Mouse (Mus musculus) limb, embryonic 15.5 days (tissue): ENCODE data around the gene Gm13757. TPM values are rescaled to one million over a fixed set of nuclear protein-coding genes. Genes with fewer than 3 reads are reported as not detected.
"Not testable (repeated sequence)": the region's sequence is repeated elsewhere in the genome, so short reads cannot be mapped to it uniquely, and the experiment has no call there.

Source experiments
- ATAC-seq: fragments of 200-750 bp; cut with Nextera tagmentation; 2 replicates; pipeline ENCODE4 v1.8.0; 2017; ENCODE audit warnings: low read depth, moderate TSS enrichment; ENCODE audit not compliant: insufficient number of reproducible peaks, low FRiP score, low TSS enrichment
- H3K27ac ChIP-seq: fragments of 300-500 bp; sonication (generic); 2 replicates; pipeline ENCODE4 v1.5.1; 2015; ENCODE audit warnings: moderate library complexity, mild to moderate bottlenecking, inconsistent platforms
- H3K27me3 ChIP-seq: fragments of 300-500 bp; sonication (generic); 2 replicates; pipeline ENCODE4 v1.6.1; 2015; ENCODE audit warnings: inconsistent platforms
- H3K36me3 ChIP-seq: fragments of 300-500 bp; sonication (generic); 2 replicates; pipeline ENCODE4 v1.6.1; 2015; ENCODE audit warnings: inconsistent platforms
- H3K4me1 ChIP-seq: fragments of 300-500 bp; sonication (generic); 2 replicates; pipeline ENCODE4 v1.6.1; 2015; ENCODE audit warnings: inconsistent platforms
- H3K4me2 ChIP-seq: fragments of 300-500 bp; sonication (generic); 2 replicates; pipeline ENCODE4 v1.6.1; 2015; ENCODE audit warnings: mild to moderate bottlenecking, inconsistent platforms
- H3K4me3 ChIP-seq: fragments of 300-500 bp; sonication (generic); 2 replicates; pipeline ENCODE4 v1.5.1; 2015; ENCODE audit warnings: mild to moderate bottlenecking, inconsistent platforms
- H3K9ac ChIP-seq: fragments of 300-500 bp; sonication (generic); 2 replicates; pipeline ENCODE4 v1.6.1; 2015; ENCODE audit warnings: inconsistent platforms
- H3K9me3 ChIP-seq: fragments of 300-500 bp; sonication (generic); 2 replicates; pipeline ENCODE4 v1.6.1; 2016; ENCODE audit warnings: inconsistent platforms
- WGBS: fragments of 180-500 bp; shearing (Covaris S2); methylation state at CpG from one replicate; pipeline ENCODE4 v1.1.7; 2015; 5-methylcytosine and 5-hydroxymethylcytosine counted together
- polyA plus RNA-seq: library from polyadenylated mRNA; unstranded; fragments of >200 nt; fragmentation: Nextera tagmentation; extraction: Ambion mirVana; gene quantifications from 2 replicates; pipeline ENCODE4 v1.2.1, GENCODE M21; 2015

The Gm13757 gene
- polyA plus RNA-seq = not detected in 2 replicates

GRCm38 (mm10) chr2:88449031-88449430, at the start of gene Gm13757:
Gene Gm13757, minus strand, starts transcription at chr2:88449131.
- Histone ChIP-seq H3K9ac (no peak within 1 kb of the TSS), H3K27me3 (no peaks in the 10 kb centered on the region), H3K9me3 (no peaks in the 10 kb centered on the region), H3K4me3 (no peak within 1 kb of the TSS), H3K27ac (no peak within 1 kb of the TSS), H3K4me2 (no peak within 1 kb of the TSS), H3K4me1 (no peaks in the 10 kb centered on the region), H3K36me3 (no peaks in the 10 kb centered on the region)
- 89% methylated on average over 1 of the region's 1 CpGs for WGBS
- no peak for ATAC-seq

- Histone ChIP-seq H3K36me3 (no peaks in the 10 kb centered on the region), H3K9ac (no peak within 1 kb of the TSS), H3K4me1 (no peaks in the 10 kb centered on the region), H3K4me2 (no peak within 1 kb of the TSS), H3K27me3 (no peaks in the 10 kb centered on the region), H3K4me3 (no peak within 1 kb of the TSS), H3K9me3 (no peaks in the 10 kb centered on the region), H3K27ac (no peak within 1 kb of the TSS)
- 76% methylated on average over 2 of the region's 2 CpGs for WGBS
- no peak for ATAC-seq
Observed at GRCm38 (mm10) chr2:88493020-88493419, 44.1 kb upstream of the Gm13757 start, which contains the start of gene Olfr1185-ps1. Gene Olfr1185-ps1, plus strand, starts transcription at chr2:88493320.

- Histone ChIP-seq H3K4me2 (no peak within 1 kb of the TSS), H3K4me3 (no peak within 1 kb of the TSS), H3K9ac (no peak within 1 kb of the TSS), H3K27me3 (no peaks in the 10 kb centered on the region), H3K36me3 (no peaks in the 10 kb centered on the region), H3K9me3 (no peaks in the 10 kb centered on the region), H3K27ac (no peak within 1 kb of the TSS), H3K4me1 (no peaks in the 10 kb centered on the region)
- ATAC-seq = no peak
- WGBS = 83% methylated on average over 2 of the region's 2 CpGs
Observed at GRCm38 (mm10) chr2:88483298-88483697, 34.4 kb upstream of the Gm13757 start, which contains the start of gene Olfr1184. Gene Olfr1184, plus strand, starts transcription at chr2:88483598.

GRCm38 (mm10) chr2:88454567-88454966, 5.6 kb upstream of the Gm13757 start, which contains the start of gene Olfr1183:
Gene Olfr1183, plus strand, starts transcription at chr2:88454867.
- H3K27ac ChIP-seq, H3K4me2 ChIP-seq, H3K4me3 ChIP-seq, H3K9me3 ChIP-seq, H3K27me3 ChIP-seq, ATAC-seq, H3K4me1 ChIP-seq, H3K36me3 ChIP-seq, H3K9ac ChIP-seq: not testable (repeated sequence)
- 82% methylated on average over 1 of the region's 1 CpGs for WGBS

GRCm38 (mm10) chr2:88426071-88426470, 22.9 kb downstream of the Gm13757 start, which contains the start of gene Olfr1181:
Gene Olfr1181, minus strand, starts transcription at chr2:88426171.
- H3K4me3 ChIP-seq = no peak within 1 kb of the TSS
- no peak for ATAC-seq
- H3K4me1 ChIP-seq = no peaks in the 10 kb centered on the region
- no peaks in the 10 kb centered on the region for H3K27me3 ChIP-seq
- H3K9ac ChIP-seq = no peak within 1 kb of the TSS
- no peaks in the 10 kb centered on the region for H3K36me3 ChIP-seq
- H3K27ac ChIP-seq = no peak within 1 kb of the TSS
- no peak within 1 kb of the TSS for H3K4me2 ChIP-seq
- 77% methylated on average over 1 of the region's 1 CpGs for WGBS
- no peaks in the 10 kb centered on the region for H3K9me3 ChIP-seq

- no peaks in the 10 kb centered on the region for H3K27me3 ChIP-seq
- ATAC-seq = no peak
- WGBS = 75% methylated on average over 2 of the region's 2 CpGs
- H3K4me2 ChIP-seq = no peak within 1 kb of the TSS
- H3K36me3 ChIP-seq = no peaks in the 10 kb centered on the region
- H3K9me3 ChIP-seq = no peaks in the 10 kb centered on the region
- no peak within 1 kb of the TSS for H3K9ac ChIP-seq
- H3K4me1 ChIP-seq = no peaks in the 10 kb centered on the region
- no peak within 1 kb of the TSS for H3K4me3 ChIP-seq
- H3K27ac ChIP-seq = no peak within 1 kb of the TSS
Observed at GRCm38 (mm10) chr2:88419051-88419450, 29.9 kb downstream of the Gm13757 start, which contains the start of gene Olfr1180. Gene Olfr1180, minus strand, starts transcription at chr2:88419151.

- Histone ChIP-seq H3K36me3 (no peaks in the 10 kb centered on the region), H3K27me3 (no peaks in the 10 kb centered on the region), H3K4me2 (no peak within 1 kb of the TSS), H3K27ac (no peak within 1 kb of the TSS), H3K9me3 (no peaks in the 10 kb centered on the region), H3K4me3 (no peak within 1 kb of the TSS), H3K4me1 (no peaks in the 10 kb centered on the region), H3K9ac (no peak within 1 kb of the TSS)
- ATAC-seq = no peak
- 70% methylated on average over 3 of the region's 3 CpGs for whole genome bisulfite sequencing
Observed at GRCm38 (mm10) chr2:88406353-88406752, 42.6 kb downstream of the Gm13757 start, which contains the start of gene Olfr1179. Gene Olfr1179, minus strand, starts transcription at chr2:88406453.

Other genes with a start within 250 kb of the Gm13757 start
- gene Olfr1170, start 220.8 kb downstream of the Gm13757 start, polyA plus RNA-seq = not detected in 2 replicates
- gene Olfr1173, start 169.3 kb downstream of the Gm13757 start, polyA plus RNA-seq = not detected in 2 replicates
- gene Olfr1174-ps, start 134.0 kb downstream of the Gm13757 start, polyA plus RNA-seq = not detected in 2 replicates
- not detected in 2 replicates for gene Olfr1175-ps, start 121.9 kb downstream of the Gm13757 start, polyA plus RNA-seq
- not detected in 2 replicates for gene Olfr1176, start 112.4 kb downstream of the Gm13757 start, polyA plus RNA-seq
- gene Olfr1177-ps, start 102.6 kb downstream of the Gm13757 start, polyA plus RNA-seq = not detected in 2 replicates
- gene Olfr1178, start 62.1 kb downstream of the Gm13757 start, polyA plus RNA-seq = not detected in 2 replicates
- gene Olfr1179, start 42.7 kb downstream of the Gm13757 start, polyA plus RNA-seq = not detected in 2 replicates
- gene Olfr1180, start 30.0 kb downstream of the Gm13757 start, polyA plus RNA-seq = not detected in 2 replicates
- gene Olfr1181, start 23.0 kb downstream of the Gm13757 start, polyA plus RNA-seq = not detected in 2 replicates
- gene Olfr1183, start 5.7 kb upstream of the Gm13757 start, polyA plus RNA-seq = not detected in 2 replicates
- gene Olfr1184, start 34.5 kb upstream of the Gm13757 start, polyA plus RNA-seq = not detected in 2 replicates
- not detected in 2 replicates for gene Olfr1185-ps1, start 44.2 kb upstream of the Gm13757 start, polyA plus RNA-seq
- not detected in 2 replicates for gene Olfr1186, start 69.4 kb upstream of the Gm13757 start, polyA plus RNA-seq
- not detected in 2 replicates for gene Olfr1188, start 107.8 kb upstream of the Gm13757 start, polyA plus RNA-seq
- not detected in 2 replicates for gene Olfr1189, start 137.3 kb upstream of the Gm13757 start, polyA plus RNA-seq
- not detected in 2 replicates for gene Olfr1191-ps1, start 191.4 kb upstream of the Gm13757 start, polyA plus RNA-seq
- gene Olfr1192-ps1, start 199.4 kb upstream of the Gm13757 start, polyA plus RNA-seq = not detected in 2 replicates
- not detected in 2 replicates for gene Olfr1193, start 226.5 kb upstream of the Gm13757 start, polyA plus RNA-seq
- gene Olfr1195, start 240.1 kb upstream of the Gm13757 start, polyA plus RNA-seq = not detected in 2 replicates